Comparison of ENCODE assay signal across 10 mouse cellular contexts in genomic region chr4:94188888-94189287, GRCm38 (mm10).
DNase-seq lines count a peak whose midpoint lies in the region; TF ChIP-seq lines count a peak whose summit lies in the region.
"Had no signal": no experiment of that assay in that cellular context is flagged by ENCODE, and none has a peak within 500 bp of the region (broad histone marks: within the 10 kb centered on the region; RNA-seq: fewer than 3 reads in every experiment).

No protein-coding gene starts in this region.

- H3K4me1 ChIP-seq in heart, adult 2 months (ENCODE audit: control insufficient read depth, insufficient read depth, low read length): no peaks in the 10 kb centered on the region
- H3K4me1 ChIP-seq in kidney, adult 2 months (ENCODE audit: control insufficient read depth, insufficient read depth, low read length): no peaks in the 10 kb centered on the region; the same call in 1 of the 2 replicates

- TF ChIP-seq POLR2A in heart, adult 2 months (IDR thresholded peaks at IDR 0.05; ENCODE audit: insufficient read depth, low read depth, low read length): no peak
- no peak for TF ChIP-seq POLR2A in kidney, adult 2 months (IDR thresholded peaks at IDR 0.05; ENCODE audit: low read depth, low read length)

- no peak for TF ChIP-seq CTCF in heart, adult 2 months (IDR thresholded peaks at IDR 0.05)
- TF ChIP-seq CTCF in kidney, adult 2 months (conservative IDR thresholded peaks at IDR 0.05; ENCODE audit: insufficient read depth, insufficient read length, low read depth, low read length): no peak

- no peak overlapping the region for H3K27ac ChIP-seq in heart, adult 2 months
- no peak overlapping the region for H3K27ac ChIP-seq in kidney, adult 2 months (ENCODE audit: insufficient read depth, low read depth, low read length)
- H3K27ac ChIP-seq: macrophage had no signal

- H3K4me3 ChIP-seq in heart, adult 2 months: no peak overlapping the region
- H3K4me3 ChIP-seq in kidney, adult 2 months (ENCODE audit: insufficient read depth, low read depth, low read length): no peak overlapping the region

- no peak overlapping the region for H3K9ac ChIP-seq in heart, adult 2 months (ENCODE audit: low read depth, low read length)

- H3K36me3 ChIP-seq in heart, adult 2 months (ENCODE audit: control insufficient read depth, insufficient read depth, low read length): no peaks in the 10 kb centered on the region
- no peaks in the 10 kb centered on the region for H3K36me3 ChIP-seq in kidney, adult 2 months (ENCODE audit: control insufficient read depth, insufficient read depth, low read length)
- H3K36me3 ChIP-seq: G1E had no signal

- DNase-seq in heart, adult 2 months: peak; percentile 17 to 37
- no peak for DNase-seq in heart, postnatal 25 days (ENCODE audit: low spot score)
- peak; percentile 34 for DNase-seq in urinary bladder, postnatal 10 days (ENCODE audit: low spot score)
- no peak for DNase-seq in urinary bladder, adult 18-20 months (ENCODE audit: low spot score in 2 of 2)
- peak; percentile 85 for DNase-seq in kidney, adult 2 months
- DNase-seq in ovary, adult 18-20 months (ENCODE audit: low spot score): peak; percentile 30
- DNase-seq in left cerebral cortex, adult 9 months (ENCODE audit: low spot score in 2 of 2): no peak
- no peak for DNase-seq in thymus, postnatal 25 days

- no peaks in the 10 kb centered on the region for H3K79me2 ChIP-seq in heart, adult 2 months (replicated peaks; ENCODE audit: control insufficient read depth, insufficient read depth, low read length)

- H3K27me3 ChIP-seq in heart, adult 2 months (ENCODE audit: control insufficient read depth, insufficient read depth, low read length): no peaks in the 10 kb centered on the region
- H3K27me3 ChIP-seq in kidney, adult 2 months (replicated peaks; ENCODE audit: control insufficient read depth, insufficient read depth, low read length): no peaks in the 10 kb centered on the region

- TF ChIP-seq EP300 in heart, adult 2 months (IDR thresholded peaks at IDR 0.05; ENCODE audit: insufficient read depth, low read depth, low read length): no peak

- 10% methylated on average over 3 of the region's 3 CpGs for WGBS in heart, adult 2 months
- WGBS in kidney, adult 2 months: 6% methylated on average over 3 of the region's 3 CpGs

- intact Hi-C loops in heart, adult 2 months (cut with DNase I): no loop called here
- intact Hi-C loops in heart, postnatal 25 days (cut with DNase I): no loop called here

Comparison
In these comparisons a context has a peak if more than half of its experiments do, and no peak if none do; other contexts are left out.
1. DNase-seq: peak in heart, adult 2 months (2 of 2), urinary bladder, postnatal 10 days (single experiment), kidney, adult 2 months (single experiment) and ovary, adult 18-20 months (single experiment); none in heart, postnatal 25 days (single experiment), urinary bladder, adult 18-20 months (0 of 2), left cerebral cortex, adult 9 months (0 of 2) and thymus, postnatal 25 days (single experiment).